ENCODE assay signal across 18 mouse cellular contexts in genomic region chr9:91388173-91388572, GRCm38 (mm10). TPM values are rescaled to one million over a fixed set of nuclear protein-coding genes. Genes with fewer than 3 reads are reported as not detected.
DNase-seq lines count a peak whose midpoint lies in the region; ATAC-seq lines count a peak whose summit lies in the region.
"Had no signal": no experiment of that assay in that cellular context is flagged by ENCODE, and none has a peak within 500 bp of the region (broad histone marks: within the 10 kb centered on the region; RNA-seq: fewer than 3 reads in every experiment).

No protein-coding gene starts in this region.

- no peak overlapping the region for H3K4me3 ChIP-seq in heart, embryonic 10.5 days
- H3K4me3 ChIP-seq in forebrain, embryonic 14.5 days (ENCODE audit: low read depth, low read length): no peak overlapping the region
- no peak overlapping the region for H3K4me3 ChIP-seq in hindbrain, embryonic 14.5 days (replicated peaks; ENCODE audit: low read length)
- H3K4me3 ChIP-seq in neural tube, embryonic 11.5 days (ENCODE audit: low read depth, low read length): no peak overlapping the region
- H3K4me3 ChIP-seq: heart, embryonic 15.5 days; limb, embryonic 13.5 days had no signal

- WGBS in heart, embryonic 10.5 days: 5% methylated on average over 4 of the region's 4 CpGs
- 18% methylated on average over 4 of the region's 4 CpGs for WGBS in forebrain, embryonic 14.5 days
- WGBS in hindbrain, embryonic 14.5 days: 7% methylated on average over 4 of the region's 4 CpGs
- 5% methylated on average over 4 of the region's 4 CpGs for WGBS in neural tube, embryonic 11.5 days

- H3K27me3 ChIP-seq in heart, embryonic 10.5 days (ENCODE audit: insufficient read depth, poor library complexity, severe bottlenecking): peaks cover 100% of the 10 kb centered on the region
- H3K27me3 ChIP-seq in forebrain, embryonic 14.5 days (replicated peaks; ENCODE audit: control insufficient read depth, insufficient read depth, low read length): peaks cover 81% of the 10 kb centered on the region
- H3K27me3 ChIP-seq in hindbrain, embryonic 14.5 days (ENCODE audit: control insufficient read depth, insufficient read depth, low read length): peaks cover 99% of the 10 kb centered on the region
- peaks cover 86% of the 10 kb centered on the region for H3K27me3 ChIP-seq in neural tube, embryonic 11.5 days (ENCODE audit: control insufficient read depth, insufficient read depth, low read length)

- ATAC-seq in forebrain, embryonic 14.5 days: no peak
- ATAC-seq in hindbrain, embryonic 14.5 days (ENCODE audit: low FRiP score): no peak
- no peak for ATAC-seq in neural tube, embryonic 11.5 days (ENCODE audit: insufficient read depth, low FRiP score, low TSS enrichment)
- ATAC-seq: liver, postnatal 0 days had no signal

- H3K27ac ChIP-seq in heart, embryonic 10.5 days: no peak overlapping the region
- H3K27ac ChIP-seq in forebrain, embryonic 14.5 days (ENCODE audit: low read depth, low read length): no peak overlapping the region
- H3K27ac ChIP-seq in hindbrain, embryonic 14.5 days: peak overlapping the region; percentile 93
- peak overlapping the region; percentile 53; the same call in 1 of the 2 replicates for H3K27ac ChIP-seq in neural tube, embryonic 11.5 days (ENCODE audit: low read depth, low read length)
- H3K27ac ChIP-seq: heart, embryonic 15.5 days; limb, embryonic 13.5 days had no signal

- H3K36me3 ChIP-seq in heart, embryonic 10.5 days: no peaks in the 10 kb centered on the region
- no peaks in the 10 kb centered on the region for H3K36me3 ChIP-seq in forebrain, embryonic 14.5 days (ENCODE audit: control insufficient read depth, insufficient read depth, low read length)
- no peaks in the 10 kb centered on the region for H3K36me3 ChIP-seq in hindbrain, embryonic 14.5 days (replicated peaks; ENCODE audit: control insufficient read depth, insufficient read depth)
- H3K36me3 ChIP-seq in neural tube, embryonic 11.5 days (ENCODE audit: control insufficient read depth, insufficient read depth, low read length): no peaks in the 10 kb centered on the region
- H3K36me3 ChIP-seq: G1E; heart, embryonic 15.5 days; limb, embryonic 13.5 days had no signal

- DNase-seq in heart, adult 11 months: peak; percentile 57
- no peak for DNase-seq in heart, embryonic 10.5 days (ENCODE audit: low spot score)
- no peak for DNase-seq in forebrain, embryonic 14.5 days (ENCODE audit: low spot score)
- DNase-seq in hindbrain, embryonic 14.5 days (ENCODE audit: low spot score): no peak
- no peak for DNase-seq in neural tube, embryonic 11.5 days (ENCODE audit: low spot score)
- no peak for DNase-seq in right cerebral cortex, adult 18-20 months
- DNase-seq in heart, postnatal 10 days: no peak
- DNase-seq: adrenal gland, adult 8-10 months; cerebellum, adult 18-20 months; liver, postnatal 0 days; lung, postnatal 4 days; right cerebral cortex, postnatal 14 days had no signal

- no peaks in the 10 kb centered on the region for H3K9me3 ChIP-seq in heart, embryonic 10.5 days
- H3K9me3 ChIP-seq in forebrain, embryonic 14.5 days (replicated peaks; ENCODE audit: control insufficient read depth, low read length): no peaks in the 10 kb centered on the region
- no peaks in the 10 kb centered on the region for H3K9me3 ChIP-seq in hindbrain, embryonic 14.5 days (ENCODE audit: control insufficient read depth, low read length)
- H3K9me3 ChIP-seq in neural tube, embryonic 11.5 days (ENCODE audit: control insufficient read depth, low read length): no peaks in the 10 kb centered on the region
- H3K9me3 ChIP-seq: heart, embryonic 15.5 days; limb, embryonic 13.5 days had no signal

- H3K4me2 ChIP-seq in forebrain, embryonic 14.5 days (ENCODE audit: low read length): 0 out of 2 replicates have a peak overlapping the region, but pooled peaks have one; percentile 12
- H3K4me2 ChIP-seq in hindbrain, embryonic 14.5 days (replicated peaks): peak overlapping the region; percentile 47
- 0 out of 2 replicates have a peak overlapping the region, but pooled peaks have one; percentile 12 for H3K4me2 ChIP-seq in neural tube, embryonic 11.5 days (ENCODE audit: low read depth)
- H3K4me2 ChIP-seq: heart, embryonic 15.5 days; limb, embryonic 13.5 days had no signal

- intact Hi-C loops in heart, postnatal 10 days (cut with DNase I): no loop called here

- no peak overlapping the region for H3K9ac ChIP-seq in forebrain, embryonic 14.5 days (ENCODE audit: low read length)
- no peak overlapping the region; the same call in 1 of the 2 replicates for H3K9ac ChIP-seq in hindbrain, embryonic 14.5 days
- no peak overlapping the region for H3K9ac ChIP-seq in neural tube, embryonic 11.5 days (ENCODE audit: low read length)
- H3K9ac ChIP-seq: heart, embryonic 15.5 days; limb, embryonic 13.5 days; liver, postnatal 0 days had no signal

- peaks cover 3% of the 10 kb centered on the region; the same call in 1 of the 2 replicates for H3K4me1 ChIP-seq in heart, embryonic 10.5 days
- no peaks in the 10 kb centered on the region for H3K4me1 ChIP-seq in forebrain, embryonic 14.5 days (ENCODE audit: control insufficient read depth, insufficient read depth, low read length)
- no peaks in the 10 kb centered on the region for H3K4me1 ChIP-seq in hindbrain, embryonic 14.5 days (replicated peaks; ENCODE audit: control insufficient read depth, insufficient read depth, low read length)
- peaks cover 5% of the 10 kb centered on the region; the same call in 1 of the 2 replicates for H3K4me1 ChIP-seq in neural tube, embryonic 11.5 days (ENCODE audit: control insufficient read depth, insufficient read depth, low read length)
- H3K4me1 ChIP-seq: heart, embryonic 15.5 days; limb, embryonic 13.5 days had no signal

RNA-seq across cellular contexts. Expression of gene Zic1, which starts 22.6 kb away (rescaled TPM):
- polyA plus RNA-seq in heart, embryonic 10.5 days (2016; fragmentation: Nextera tagmentation; extraction: Ambion mirVana): not detected in 2 replicates
- 14.4 and 14.8 TPM in 2 replicates for polyA plus RNA-seq in forebrain, embryonic 14.5 days (2014; fragmentation: Nextera tagmentation; extraction: Ambion mirVana)
- 21.4 and 25.1 TPM in 2 replicates for polyA plus RNA-seq in hindbrain, embryonic 14.5 days (2014; fragmentation: Nextera tagmentation; extraction: Ambion mirVana)
- polyA plus RNA-seq in neural tube, embryonic 11.5 days (2014; fragmentation: Nextera tagmentation; extraction: Ambion mirVana): 17.3 and 17.9 TPM in 2 replicates
- under 1 TPM; 0.10 to 0.12 TPM for total RNA-seq in heart, postnatal 10 days (2021)
- polyA plus RNA-seq: G1E; gonadal fat pad, adult 2 months; kidney, embryonic 16.5 days; liver, postnatal 0 days had no signal

RNA-seq across cellular contexts. Expression of gene Zic4, which starts 26.0 kb away (rescaled TPM):
- 0.13 TPM in 1 of 2 replicates, not detected in the other for polyA plus RNA-seq in heart, embryonic 10.5 days (2016; fragmentation: Nextera tagmentation; extraction: Ambion mirVana)
- polyA plus RNA-seq in forebrain, embryonic 14.5 days (2014; fragmentation: Nextera tagmentation; extraction: Ambion mirVana): 45.1 and 56.3 TPM in 2 replicates
- 47.8 and 54.9 TPM in 2 replicates for polyA plus RNA-seq in hindbrain, embryonic 14.5 days (2014; fragmentation: Nextera tagmentation; extraction: Ambion mirVana)
- polyA plus RNA-seq in neural tube, embryonic 11.5 days (2014; fragmentation: Nextera tagmentation; extraction: Ambion mirVana): 52.2 and 58.1 TPM in 2 replicates
- total RNA-seq in heart, postnatal 10 days (2021): not detected
- total RNA-seq: adrenal gland, adult 8-10 months had no signal
- polyA plus RNA-seq: G1E; gonadal fat pad, adult 2 months; heart, embryonic 15.5 days; kidney, embryonic 16.5 days; liver, postnatal 0 days; urinary bladder, adult 2 months had no signal

Comparison
In these comparisons a context has a peak if more than half of its experiments do, and no peak if none do; other contexts are left out.
1. H3K27ac ChIP-seq: peak in hindbrain, embryonic 14.5 days (single experiment) and neural tube, embryonic 11.5 days (single experiment); none in heart, embryonic 10.5 days (single experiment) and forebrain, embryonic 14.5 days (single experiment).
2. RNA of gene Zic1, which starts 22.6 kb away (polyA plus RNA-seq): 21.4 to 25.1 TPM in hindbrain, embryonic 14.5 days, 17.3 to 17.9 TPM in neural tube, embryonic 11.5 days and 14.4 to 14.8 TPM in forebrain, embryonic 14.5 days; not detected in heart, embryonic 10.5 days; every median in the first group is over 10 times any median in the second.
3. RNA of gene Zic4, which starts 26.0 kb away (polyA plus RNA-seq): 52.2 to 58.1 TPM in neural tube, embryonic 11.5 days, 47.8 to 54.9 TPM in hindbrain, embryonic 14.5 days and 45.1 to 56.3 TPM in forebrain, embryonic 14.5 days; 0.13 TPM in heart, embryonic 10.5 days; every median in the first group is over 10 times any median in the second.
4. Peak in every context shown above with its lines, with median percentiles within 50 percentile points of each other: H3K4me2 ChIP-seq.